Mouse (Mus musculus): ENCODE measurements around the gene Zkscan6.

Gene Zkscan6

DNA sequence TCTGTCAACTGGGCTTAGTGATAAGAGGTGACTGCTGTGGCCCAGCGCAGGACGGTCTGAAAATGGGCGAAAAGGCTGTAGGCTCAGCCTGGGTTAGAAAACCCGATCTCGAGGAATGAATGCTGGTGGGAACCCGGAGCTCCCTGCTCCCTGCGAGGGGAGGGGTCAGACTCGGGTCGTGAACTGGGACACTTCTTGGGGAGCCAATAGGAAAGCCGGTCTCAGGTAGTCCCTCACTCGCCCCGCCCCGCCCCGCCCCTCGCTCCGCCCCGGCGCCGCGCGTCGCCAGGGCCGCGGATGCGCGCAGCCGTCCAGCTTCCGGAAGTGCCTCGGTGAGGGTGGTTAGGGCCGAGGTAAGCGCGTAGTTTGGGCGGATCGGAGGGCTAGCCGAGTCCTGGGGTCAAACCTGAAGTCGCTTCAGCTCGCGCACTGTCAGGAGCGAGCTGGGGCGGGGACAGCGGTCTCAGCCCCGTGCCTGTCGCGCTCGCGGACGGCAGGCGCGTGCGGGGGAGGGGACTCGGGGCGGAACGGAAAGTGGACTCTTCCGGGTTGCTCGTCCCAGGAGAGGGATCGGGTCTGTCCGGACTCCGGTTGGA is at the start of gene Zkscan6:
Gene Zkscan6 (plus strand): TSS at position 267 of the 596 bp plus-strand sequence.
- DNase-seq (ENCODE audit: low spot score): peak; percentile 83

DNA sequence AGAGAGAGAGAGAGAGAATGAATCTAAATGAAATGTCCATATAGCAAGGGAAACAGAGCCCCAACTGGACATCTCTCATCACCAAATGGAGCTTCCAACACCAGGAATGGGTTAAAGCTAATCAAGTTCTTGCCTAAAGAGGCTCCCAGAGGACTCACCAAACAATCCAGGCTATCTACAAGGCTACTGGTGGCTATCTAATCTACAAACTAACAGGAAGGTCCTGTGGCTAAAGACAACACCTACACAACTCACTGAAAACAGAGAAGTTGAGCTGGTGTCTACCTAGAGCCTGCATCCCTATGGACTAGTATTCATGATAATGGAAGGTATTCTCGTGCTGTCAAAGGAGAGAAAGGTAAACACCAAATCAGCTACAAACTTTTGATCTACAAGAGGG is 47.6 kb upstream of the Zkscan6 start:
- DNase-seq (ENCODE audit: low spot score): no peak

DNA sequence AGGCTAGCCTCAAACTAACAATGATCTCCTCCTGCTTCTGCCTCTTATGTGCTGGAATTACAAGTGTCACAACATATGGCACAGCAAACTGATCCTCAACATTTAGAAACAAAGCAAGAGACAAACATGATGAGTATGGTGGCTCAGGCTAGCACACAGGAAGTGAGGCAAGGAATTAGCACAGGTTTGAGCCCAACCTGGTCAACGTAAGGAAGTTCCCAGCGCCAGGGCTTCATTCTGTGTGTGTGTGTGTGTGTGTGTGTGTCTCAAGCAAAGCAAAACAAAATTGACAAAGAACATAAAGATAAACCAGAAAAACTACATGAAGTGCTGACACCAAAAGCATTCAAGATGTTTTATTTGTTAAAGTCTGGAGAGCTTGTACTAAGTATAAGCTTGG is 46.1 kb upstream of the Zkscan6 start:
- no peak for DNase-seq (ENCODE audit: low spot score)

DNA sequence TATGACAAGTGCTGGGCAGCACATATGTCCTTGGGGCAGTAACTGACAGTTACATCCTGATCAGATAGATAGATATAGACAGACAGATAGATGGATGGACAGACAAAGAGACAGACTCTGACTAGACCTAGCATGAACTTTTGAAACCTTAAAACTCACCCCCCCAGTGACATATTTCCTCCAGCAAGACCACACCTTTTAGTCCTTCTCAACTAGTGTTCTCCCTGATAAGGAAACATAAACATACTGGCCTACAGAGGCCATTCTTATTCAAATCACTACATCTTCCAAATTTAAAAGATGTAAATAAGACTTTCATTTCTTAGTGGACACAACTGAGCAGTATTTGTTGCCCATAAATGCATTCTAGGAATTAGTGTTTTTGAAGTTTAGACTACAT is 38.5 kb upstream of the Zkscan6 start:
- DNase-seq (ENCODE audit: low spot score): no peak

DNA sequence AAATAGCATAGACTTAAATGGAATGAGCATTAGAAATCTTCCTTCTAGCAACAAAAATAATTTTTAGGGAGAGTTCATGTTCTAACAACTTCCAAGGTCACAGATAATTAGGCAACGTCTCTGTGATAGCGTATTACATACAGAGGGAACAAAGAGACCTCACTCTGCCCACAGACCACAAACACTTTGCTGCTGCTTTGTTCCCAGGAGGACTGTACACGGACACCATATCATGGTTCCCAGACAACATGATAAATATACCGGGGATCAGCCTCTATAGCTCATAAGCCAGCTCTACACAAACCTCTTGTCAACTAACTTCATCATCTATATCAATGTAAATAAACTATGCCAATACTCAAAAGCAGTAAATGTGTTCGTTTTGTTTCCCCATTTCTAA is 37.0 kb upstream of the Zkscan6 start:
- DNase-seq (ENCODE audit: low spot score): no peak

DNA sequence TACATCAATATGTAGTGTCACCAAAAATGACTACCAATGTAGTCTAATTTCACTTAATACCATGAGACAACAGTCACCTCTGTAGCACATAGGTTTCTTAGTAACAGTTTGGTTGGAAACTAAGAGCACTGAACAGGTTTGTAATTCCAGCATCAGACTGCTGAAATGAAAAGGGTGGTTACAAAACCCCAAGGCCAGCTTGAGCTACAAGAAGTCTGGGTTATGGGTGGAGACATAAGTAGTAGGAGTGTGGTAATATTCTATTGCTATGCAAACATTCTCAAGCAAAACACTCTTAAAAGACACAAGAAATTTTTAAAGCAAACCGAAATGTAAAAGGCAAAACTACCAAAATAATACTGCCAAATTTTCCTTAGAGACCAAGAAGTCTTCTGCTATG is 35.4 kb upstream of the Zkscan6 start:
- no peak for DNase-seq (ENCODE audit: low spot score)

DNA sequence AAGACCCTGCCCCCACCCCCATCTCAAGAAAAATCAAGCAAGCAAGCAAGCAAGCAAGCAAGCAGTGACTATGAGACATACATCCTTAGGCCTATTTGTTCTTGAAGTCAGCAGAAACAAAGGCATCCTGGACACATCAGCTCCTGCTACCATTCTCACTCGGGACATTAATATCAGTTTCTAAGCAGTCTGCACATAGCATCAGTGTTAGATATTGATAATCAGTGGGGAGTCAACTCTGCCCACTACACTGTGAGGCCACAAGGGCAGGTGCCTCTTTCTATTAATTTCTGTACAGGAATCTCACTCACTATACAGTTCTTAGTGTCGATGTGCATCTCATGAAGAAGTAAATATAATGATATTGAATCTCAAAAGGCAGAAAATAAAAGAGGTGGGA is 33.4 kb upstream of the Zkscan6 start:
- no peak for DNase-seq (ENCODE audit: low spot score)

DNA sequence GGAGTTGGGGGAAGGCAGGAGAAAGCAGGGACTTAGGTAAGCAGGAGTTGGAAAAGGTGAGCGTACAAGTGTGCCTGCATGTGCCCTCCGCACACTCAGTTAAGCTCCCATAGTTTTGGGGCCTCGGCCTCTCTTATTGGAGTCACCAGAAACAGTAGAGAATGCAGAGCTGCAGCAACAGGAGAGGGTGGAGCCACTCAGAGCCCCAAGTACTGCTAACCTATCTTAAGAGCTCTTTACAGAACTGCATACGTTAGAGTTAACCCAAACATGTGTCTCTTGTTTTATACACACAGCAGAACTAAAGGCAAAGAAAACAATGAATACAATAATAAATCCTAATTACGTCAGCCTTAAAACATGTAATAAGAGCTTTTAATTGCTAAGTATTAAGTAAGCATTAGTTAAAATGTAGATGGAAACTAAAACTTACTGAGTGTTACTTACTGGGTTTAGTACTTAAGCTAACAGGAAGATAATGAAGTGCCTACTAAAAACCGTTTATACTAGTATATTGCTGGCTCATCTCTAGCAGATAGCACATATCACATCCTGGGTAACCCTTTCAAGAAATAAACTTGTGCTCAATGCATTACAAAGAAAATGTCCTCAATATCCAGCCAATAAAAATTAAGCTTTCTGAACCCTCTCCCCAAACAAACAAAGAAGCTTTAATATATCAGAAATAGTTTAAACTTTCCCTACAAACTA is 32.9 kb upstream of the Zkscan6 start:
- DNase-seq (ENCODE audit: low spot score): no peak

DNA sequence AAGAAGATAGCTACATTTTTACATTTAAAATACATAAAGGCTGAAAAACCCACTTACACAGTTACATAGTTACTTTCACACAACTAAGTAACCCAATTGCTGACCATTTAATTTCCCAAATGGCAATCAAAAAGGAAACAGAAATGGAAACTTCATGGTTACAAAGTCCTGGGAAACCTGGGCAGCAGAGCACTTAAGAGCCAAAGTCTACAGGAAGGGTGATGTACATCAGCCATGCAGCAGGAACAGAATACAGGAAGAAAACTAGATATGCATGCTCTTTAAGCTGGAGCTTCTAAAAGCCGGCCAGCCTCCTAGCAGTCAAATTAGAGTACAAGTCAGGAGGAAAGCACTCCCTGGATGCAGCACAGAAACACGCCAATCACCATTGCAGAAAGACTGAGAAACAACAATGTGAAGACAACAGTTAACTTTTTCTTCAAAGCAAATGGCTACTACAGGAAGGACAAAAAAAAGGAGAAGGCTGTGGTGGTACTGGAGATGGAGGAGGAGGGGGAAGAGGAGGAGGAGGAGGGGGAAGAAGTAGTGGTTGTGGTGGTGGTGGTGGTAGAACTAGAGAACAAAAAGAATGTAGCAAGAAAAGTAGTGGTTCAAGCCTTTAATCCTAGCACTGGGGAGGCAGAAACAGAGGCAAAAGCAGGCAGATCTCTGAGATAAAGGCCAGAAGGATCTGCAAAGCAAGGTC is 29.9 kb upstream of the Zkscan6 start:
- no peak for DNase-seq (ENCODE audit: low spot score)

DNA sequence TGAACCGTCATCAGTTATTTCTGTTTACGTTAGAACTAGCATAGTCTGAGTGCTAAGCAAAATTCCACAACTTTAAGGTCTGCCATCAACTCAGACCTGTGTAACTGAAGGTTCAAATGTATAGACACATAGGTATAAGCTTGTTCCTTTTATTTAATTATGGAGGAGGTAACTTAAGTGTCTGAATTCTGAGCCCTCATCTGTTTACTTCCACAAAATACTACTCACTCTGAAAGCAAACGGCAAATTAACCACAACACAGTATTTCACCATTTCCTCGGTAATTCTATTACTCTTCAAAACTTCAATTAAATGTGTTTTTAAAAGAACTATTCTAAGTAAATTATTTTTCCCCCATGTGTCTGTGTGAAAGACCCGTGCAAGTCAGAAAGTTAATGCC is 29.2 kb upstream of the Zkscan6 start:
- no peak for DNase-seq (ENCODE audit: low spot score)

DNA sequence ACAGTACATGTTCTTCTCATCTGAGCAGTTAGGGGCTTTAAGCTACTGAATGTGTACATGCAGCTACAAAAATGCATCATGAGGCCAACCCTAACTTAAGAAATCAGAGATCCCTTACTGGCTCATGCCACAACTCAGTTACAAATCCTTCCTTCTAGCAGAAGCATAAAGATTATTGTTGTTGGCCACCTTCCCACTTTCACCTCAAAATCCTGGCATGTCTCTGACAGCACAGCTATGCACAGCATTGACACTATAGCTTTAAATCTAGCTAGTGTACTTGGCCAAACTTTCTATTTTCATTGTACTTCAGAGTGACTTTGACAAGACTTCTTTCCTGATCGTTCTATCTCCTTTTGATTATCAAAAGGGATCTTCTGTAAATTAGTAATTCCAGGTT is 27.9 kb upstream of the Zkscan6 start:
- no peak for DNase-seq (ENCODE audit: low spot score)

DNA sequence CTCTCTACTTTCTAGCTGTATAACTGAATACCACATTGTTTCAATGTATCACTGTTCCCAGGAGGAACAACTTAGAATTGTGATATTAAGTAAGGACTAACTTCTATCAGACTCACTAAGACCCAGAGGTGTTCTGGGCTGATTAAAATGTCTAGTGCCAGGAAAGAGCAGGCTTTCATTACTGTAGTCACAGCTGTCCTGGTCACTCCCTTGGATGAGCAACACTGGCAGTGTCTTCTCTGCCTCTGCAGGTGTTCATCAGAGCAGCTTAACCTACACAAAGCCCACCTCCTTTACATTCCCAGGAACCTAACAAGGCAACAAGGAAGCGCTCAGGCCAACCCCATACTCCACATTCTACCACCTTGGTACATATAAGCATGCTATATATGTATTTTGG is 27.4 kb upstream of the Zkscan6 start:
- DNase-seq (ENCODE audit: low spot score): no peak

DNA sequence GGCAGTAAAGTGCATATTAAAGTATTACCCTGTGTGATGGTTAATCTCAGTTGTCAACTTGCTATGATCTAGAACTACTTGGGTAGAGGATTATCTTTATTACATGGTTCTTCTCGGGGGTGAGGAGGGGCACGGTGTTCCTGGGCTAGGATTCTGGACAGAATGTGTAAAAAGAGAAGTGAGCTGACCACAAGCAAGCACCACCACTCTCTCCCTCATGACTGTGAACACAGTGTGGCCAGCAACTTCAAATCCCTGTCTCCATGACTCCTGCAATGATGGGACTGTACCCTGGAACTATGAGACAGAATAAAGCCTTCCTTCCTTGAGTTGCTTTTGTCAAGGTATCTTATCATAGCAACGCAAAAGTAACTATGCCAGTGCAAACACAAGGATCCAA is 25.4 kb upstream of the Zkscan6 start:
- no peak for DNase-seq (ENCODE audit: low spot score)

DNA sequence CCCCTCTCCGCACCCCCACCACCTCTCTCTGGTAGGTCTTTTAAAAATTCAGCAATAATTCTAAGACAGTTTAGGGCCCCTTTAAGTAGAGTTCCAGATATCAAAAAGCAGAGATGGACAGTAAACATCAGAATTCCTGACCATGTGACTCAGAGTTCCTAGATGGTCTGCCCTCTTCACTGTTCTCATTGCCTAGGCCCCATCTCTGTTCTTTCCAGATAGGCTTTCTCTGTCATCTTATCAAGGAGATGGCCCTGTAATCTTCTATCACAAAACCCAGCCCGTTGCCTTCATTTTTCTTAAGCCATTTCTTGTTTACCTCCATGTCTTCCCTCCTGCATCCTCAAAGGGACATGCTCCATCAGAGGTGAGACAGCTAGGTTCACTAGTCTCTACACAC is 20.8 kb upstream of the Zkscan6 start:
- DNase-seq (ENCODE audit: low spot score): no peak

DNA sequence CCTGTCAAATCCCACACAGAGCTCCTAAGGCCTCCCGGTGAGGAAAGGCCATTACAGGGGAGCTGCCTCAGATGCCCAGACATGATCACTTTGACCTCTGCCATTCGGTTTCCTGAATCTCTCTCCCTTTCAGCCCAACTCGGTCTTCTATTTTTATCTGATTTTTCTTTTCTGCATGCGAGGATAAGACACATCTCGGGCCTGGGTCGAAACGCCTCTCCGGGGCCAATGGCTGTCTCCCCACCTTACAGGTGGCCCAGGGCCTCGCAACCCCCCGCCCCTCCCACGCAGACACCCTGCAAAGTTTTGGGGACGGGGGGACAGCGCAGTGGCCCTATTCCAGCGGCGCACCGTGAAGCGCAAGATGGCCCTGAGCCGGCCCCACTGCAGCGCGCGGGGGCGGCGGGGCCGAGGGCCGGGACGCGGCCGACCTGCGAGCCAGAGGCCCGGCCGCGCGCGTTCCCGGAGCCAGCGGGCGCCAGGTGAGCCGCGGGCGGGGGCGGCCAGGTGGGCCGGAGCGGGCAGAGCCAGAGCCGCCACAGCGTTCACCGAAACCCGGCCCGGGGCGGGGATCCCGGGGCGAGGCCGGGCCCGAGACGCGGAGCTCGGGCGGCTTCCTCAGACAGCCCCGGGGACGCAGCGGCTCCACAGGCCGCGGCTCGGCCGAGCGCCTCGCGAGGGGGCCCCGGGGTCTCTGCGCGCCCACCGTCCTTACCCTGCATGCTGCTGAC is 19.4 kb upstream of the Zkscan6 start:
- no peak for DNase-seq (ENCODE audit: low spot score)

DNA sequence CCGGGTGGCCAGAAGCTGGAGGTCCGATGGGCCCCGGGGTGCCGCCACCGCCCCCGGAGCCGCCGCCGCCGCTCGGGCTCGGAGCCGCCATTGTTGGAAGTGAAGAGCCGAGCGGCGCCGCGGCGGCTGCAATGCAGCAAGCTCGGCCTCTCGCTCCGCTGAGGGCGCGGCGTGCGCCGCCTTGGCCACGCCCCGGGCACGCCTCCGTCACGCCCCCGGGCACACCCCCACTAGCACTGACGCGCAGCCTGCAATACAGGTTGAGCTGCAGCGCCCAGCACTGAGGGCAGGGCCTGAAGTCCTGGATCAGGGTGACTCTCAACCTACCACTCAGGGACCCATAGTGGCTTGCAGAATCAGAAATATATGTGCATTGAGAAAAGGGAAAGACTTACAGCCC is 18.8 kb upstream of the Zkscan6 start, which contains the start of gene Map2k4:
Gene Map2k4 (minus strand): TSS at position 144 of the 400 bp plus-strand sequence.
- DNase-seq (ENCODE audit: low spot score): peak; percentile 94

DNA sequence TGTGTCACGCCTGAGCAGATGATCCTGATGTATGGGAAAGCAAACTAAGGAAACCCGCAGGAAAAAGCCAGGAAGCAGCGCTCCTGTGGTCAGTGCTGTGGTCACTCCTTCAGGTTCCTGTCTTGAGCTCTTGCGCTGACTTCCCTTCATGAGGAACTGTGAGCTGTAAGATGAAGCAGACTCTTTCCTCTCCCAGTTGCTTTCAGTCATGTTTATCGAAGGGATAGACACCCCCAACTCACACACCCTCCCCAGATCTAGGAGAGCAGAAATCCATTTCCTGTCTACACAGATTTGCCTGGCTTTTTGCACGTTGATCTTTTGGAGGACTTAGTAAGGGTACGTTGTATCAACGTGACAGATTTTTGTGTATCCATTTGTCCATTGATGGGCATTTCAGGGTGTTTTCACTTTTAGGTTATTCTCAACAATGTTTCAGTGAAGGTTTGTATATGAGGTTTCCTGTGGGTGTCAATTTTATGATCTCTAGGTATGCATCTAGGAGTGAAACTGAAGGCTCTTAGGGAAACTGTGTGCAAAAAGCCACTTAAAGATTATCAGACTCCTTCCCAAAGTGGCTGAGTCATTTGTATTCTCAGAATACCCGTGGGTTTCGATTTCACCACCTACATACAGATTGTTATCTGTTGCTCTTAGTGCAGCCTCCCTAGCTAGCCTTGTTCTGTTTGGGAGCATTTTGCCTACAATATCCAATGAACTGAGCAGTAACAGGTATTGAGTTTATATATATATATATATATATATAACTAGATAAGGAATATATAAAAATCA is 12.4 kb upstream of the Zkscan6 start:
- no peak for DNase-seq (ENCODE audit: low spot score)

DNA sequence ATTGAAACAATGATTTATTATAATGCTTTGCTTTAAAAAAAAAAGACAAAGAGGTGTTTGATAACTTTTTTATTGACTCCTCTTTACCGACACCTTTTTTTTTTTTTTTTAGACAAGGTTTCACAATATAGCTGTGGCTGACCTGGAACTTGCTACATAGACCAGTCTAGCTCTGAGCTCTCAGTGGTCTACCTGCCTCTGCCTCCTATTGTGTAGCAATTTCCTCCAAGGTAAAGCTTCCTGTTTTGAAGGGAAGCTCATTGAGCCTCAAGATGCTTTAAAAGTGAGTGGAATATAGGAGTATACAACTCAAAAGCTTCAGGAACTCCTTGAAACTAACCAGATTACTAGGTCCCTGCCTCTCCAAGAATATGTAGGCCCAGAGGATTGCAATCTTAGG is 11.1 kb upstream of the Zkscan6 start:
- DNase-seq (ENCODE audit: low spot score): no peak

DNA sequence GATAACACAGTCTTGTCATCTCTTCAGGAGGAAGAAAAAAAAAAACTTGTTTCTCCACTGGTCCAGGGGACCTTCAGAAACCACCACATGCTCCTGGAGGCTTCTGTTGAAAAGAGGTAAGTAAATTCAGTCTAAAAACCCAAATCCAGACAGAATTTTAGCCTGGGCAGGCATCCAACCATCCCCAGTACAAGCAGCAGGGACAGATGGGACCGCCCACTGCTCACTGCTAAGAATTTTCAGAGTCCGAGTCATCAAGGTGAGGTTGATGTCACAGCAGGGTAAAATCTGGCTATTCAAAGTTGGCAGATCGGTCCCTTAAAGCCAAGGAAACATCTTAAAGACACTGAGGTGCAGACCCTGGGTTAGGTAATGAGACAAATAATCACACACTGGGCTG is 5.1 kb upstream of the Zkscan6 start:
- DNase-seq (ENCODE audit: low spot score): no peak

DNA sequence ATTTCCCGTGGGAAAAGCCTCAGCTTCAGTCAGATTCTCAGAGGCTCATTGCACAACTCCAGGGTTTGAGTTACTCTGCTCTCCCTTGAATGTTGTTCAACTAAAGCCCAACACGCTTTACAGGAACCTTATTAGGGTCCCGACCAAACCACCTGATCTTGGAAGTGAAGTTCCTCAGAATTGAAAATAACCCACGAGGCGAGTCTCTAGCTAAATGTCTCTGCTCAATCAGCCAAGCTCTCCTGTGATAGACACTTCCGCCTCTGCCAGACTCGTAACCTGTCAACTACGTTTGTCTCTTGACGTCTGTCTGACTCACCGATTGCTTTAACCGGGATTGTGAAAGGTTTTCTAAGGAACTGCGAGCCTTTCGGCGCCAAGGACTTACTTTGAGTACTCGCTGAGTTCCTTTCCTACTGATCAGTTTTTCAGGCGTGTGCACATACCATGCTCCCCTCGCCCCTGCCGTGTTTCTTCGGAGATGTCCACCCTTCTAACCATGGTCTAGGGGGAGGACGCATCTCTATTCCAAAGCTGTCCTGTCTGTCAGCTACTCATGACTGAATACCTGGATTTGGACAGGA is 562 bp upstream of the Zkscan6 start:
- no peak for DNase-seq (ENCODE audit: low spot score)

DNA sequence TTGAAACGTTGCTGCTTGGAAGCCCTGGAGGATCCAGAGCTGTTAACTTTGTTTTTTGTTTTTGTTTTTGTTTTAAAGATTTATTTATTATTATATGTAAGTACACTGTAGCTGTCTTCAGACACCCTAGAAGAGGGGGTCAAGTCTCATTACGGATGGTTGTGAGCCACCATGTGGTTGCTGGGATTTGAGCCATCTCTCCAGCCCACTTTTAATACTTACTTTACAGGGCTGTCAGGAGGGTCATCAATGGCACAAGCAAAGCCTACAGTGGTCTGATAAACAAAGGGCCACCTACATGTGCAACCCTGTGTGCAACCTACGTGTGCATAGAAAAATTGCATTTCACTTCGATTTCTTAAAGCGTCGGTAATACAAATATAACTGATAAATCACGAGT is 626 bp downstream of the Zkscan6 start:
- DNase-seq (ENCODE audit: low spot score): no peak

DNA sequence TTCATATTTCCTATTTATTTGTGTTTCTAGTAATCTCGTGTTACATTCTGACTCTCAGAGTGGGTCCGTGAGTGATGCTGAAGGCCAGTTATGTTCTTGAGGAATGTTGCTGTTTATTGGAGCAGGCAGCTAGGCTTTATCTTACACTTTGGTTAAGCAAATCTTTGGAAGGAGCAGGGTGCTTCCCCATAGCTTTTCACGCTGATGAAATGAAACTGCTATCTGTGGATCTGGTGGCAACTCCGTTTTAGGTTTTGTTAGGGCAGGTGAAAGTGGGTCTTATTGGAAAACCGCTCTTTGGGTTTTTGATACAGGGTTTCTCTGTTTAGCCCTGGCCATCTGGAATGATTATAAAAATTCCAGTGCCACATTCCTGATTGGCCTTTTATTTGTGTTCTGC is 5.1 kb downstream of the Zkscan6 start:
- no peak for DNase-seq (ENCODE audit: low spot score)

All from ovary, postnatal 36 days (tissue).